Mouse (Mus musculus) left cerebral cortex, adult 11 months (tissue): Measurements from ENCODE around the gene Mfsd6.

ENCODE experiments used
- DNase-seq: peaks from one replicate; pipeline ENCODE4 v3.0.0; 2022; ENCODE audit warnings: low spot score

Mfsd6 gene

DNA sequence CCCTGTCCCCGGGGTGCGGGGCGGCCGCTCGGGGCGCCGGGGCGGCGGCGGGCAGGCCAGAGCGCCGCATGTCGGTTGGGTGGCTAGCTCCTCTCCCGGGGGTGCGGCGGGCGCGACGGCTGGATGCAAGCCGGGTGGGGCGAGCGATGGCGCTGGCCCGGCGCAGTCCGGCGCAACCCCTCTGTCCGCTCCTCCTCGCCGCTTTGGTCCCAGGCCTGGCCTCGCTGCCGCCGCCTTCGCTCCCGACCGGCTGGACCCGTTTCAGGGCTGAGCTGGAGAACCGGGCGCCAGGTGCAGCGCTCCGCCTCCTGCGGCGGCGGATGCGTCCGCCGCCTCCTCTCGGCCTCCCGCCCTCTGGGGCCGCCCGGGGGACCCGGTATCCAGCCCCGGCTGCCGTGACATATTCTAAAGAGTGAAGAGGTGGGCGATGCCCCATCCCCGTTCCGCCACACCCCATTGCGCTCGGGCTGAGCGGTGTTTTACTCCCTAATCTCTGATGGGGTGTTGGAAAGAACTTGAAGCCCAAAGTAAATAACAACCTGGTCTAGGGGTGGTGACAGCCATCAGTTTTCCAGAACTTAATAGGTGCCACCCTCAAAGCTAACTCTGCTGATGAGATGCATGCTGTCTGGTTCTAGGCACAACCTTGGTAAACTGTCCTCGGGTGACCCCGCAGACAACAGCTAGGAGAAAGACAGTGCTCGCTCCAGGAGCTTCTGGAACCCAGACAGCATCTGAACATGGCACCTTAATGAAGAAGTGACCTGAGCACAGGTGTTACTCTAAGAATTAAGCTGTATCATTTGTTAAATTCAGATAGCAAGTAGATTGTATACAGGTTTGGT lies at the start of gene Mfsd6:
Gene Mfsd6 (minus strand): TSS at position 407 of the 845 bp plus-strand sequence.
- peak; percentile 18 for DNase-seq

DNA sequence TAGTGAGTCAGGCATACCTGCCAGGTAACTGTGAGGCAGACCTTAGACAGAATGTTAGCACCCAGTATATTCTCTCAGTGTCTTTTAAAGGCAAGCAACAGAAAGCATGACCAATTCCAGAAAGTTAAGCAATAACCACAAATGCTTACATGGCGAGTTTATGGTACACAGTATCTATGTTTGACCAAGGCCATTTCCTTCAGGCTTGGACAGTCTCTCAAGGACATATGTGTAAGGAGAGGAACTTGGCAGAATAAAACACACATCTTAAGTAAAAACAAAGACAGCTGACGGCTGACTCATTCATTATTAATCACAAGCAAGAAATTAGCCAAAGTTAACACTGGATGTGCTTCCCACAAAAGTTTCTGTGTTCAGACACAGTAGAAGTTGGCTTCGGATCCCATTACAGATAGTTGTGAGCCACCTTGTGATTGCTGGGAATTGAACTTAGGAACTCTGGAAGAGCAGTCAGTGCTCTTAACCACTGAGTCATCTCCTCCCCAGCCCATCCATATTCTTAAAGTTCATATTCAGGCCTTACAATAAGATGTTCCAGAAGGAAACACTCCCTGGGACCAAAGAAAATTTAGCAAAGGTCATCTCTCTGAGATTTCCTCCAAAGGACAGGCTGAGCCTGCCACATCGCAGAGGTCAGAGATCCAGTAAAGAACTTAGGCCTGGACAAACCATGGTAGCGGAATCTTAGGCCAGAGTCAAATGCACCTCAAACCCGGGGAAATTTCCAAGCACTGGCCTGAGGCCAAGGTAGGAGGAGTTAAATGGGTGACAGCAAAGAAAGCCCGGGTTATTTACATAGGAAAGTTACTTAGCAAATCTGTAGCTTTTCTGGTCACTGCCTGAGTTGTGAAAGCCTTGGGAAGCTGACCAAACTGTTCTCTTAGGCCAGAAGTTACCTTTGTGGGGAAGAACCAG lies 38.2 kb upstream of the Mfsd6 start:
- no peak for DNase-seq

GRCm38 (mm10) chr1:52763894-52764809 lies 36.9 kb upstream of the Mfsd6 start:
- DNase-seq, result no peak

GRCm38 (mm10) chr1:52758174-52758573 lies 30.9 kb upstream of the Mfsd6 start:
- no peak for DNase-seq

- DNase-seq, result no peak
Measured at GRCm38 (mm10) chr1:52754331-52754730, 27.1 kb upstream of the Mfsd6 start.

DNA sequence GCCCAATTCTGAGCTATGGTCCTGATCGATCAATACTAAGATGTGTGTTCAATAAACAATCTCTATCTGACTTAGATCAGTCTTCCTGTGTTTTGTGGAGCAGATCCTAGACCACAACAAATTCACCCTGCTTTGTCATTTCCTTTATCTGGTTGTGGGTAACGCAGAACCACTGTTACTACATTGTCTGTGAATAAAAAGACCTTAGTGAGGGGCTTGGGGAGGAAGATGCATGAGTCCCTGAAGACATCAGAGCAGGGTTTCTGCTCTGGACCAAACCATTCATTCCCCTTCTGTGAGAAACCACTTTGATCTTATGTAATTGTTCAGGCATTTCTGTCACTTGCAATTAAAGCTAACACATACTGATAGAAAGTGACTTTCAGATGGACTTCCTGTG lies 26.6 kb upstream of the Mfsd6 start:
- no peak for DNase-seq

DNA sequence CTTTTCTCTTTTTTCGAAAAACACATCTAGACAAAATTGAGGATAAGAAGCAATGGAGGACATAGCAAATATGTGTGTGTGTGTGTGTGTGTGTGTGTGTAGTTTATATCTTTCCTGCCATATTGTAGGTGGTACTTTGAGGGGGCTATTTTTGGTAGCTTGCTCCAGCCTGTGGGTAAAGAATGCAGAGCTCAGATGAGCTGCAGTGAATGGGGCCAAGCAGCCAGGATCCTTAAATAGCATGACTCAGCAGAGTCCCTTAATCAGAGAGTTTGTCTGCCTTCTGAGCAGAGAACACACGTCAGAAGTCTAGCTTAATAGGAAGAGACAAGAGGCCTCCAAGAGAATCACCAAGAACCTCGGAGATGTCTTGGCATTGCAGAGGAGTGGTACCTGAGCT lies 25.4 kb upstream of the Mfsd6 start:
- no peak for DNase-seq

- DNase-seq, result no peak
Measured at GRCm38 (mm10) chr1:52751634-52752033, 24.4 kb upstream of the Mfsd6 start.

GRCm38 (mm10) chr1:52749978-52750377 lies 22.7 kb upstream of the Mfsd6 start:
- DNase-seq, result no peak

- peak; percentile 24 for DNase-seq
Measured at GRCm38 (mm10) chr1:52748260-52748659, 21.0 kb upstream of the Mfsd6 start.

GRCm38 (mm10) chr1:52742567-52742966 lies 15.3 kb upstream of the Mfsd6 start:
- DNase-seq, result no peak

GRCm38 (mm10) chr1:52734208-52734607 lies 6.9 kb upstream of the Mfsd6 start:
- no peak for DNase-seq

DNA sequence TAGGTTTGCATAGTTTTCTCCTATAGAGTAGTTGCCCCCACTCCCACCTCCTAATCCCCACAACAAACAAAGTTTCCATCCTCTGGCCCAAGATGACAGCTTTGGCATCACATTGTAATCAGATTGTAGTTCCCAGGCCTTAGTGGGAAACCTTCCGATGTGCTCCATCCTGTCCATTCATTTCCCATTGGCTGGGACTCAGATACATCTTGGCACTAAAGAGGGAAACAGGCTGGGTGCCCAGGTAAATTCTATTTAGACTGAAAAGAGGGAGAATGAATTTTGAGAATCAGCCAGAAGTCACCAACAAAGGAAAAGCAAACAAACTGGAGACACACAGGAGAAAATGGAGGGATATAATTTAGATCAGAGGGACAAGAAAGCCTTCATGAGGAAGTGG lies 3.0 kb upstream of the Mfsd6 start:
- DNase-seq, result no peak

DNA sequence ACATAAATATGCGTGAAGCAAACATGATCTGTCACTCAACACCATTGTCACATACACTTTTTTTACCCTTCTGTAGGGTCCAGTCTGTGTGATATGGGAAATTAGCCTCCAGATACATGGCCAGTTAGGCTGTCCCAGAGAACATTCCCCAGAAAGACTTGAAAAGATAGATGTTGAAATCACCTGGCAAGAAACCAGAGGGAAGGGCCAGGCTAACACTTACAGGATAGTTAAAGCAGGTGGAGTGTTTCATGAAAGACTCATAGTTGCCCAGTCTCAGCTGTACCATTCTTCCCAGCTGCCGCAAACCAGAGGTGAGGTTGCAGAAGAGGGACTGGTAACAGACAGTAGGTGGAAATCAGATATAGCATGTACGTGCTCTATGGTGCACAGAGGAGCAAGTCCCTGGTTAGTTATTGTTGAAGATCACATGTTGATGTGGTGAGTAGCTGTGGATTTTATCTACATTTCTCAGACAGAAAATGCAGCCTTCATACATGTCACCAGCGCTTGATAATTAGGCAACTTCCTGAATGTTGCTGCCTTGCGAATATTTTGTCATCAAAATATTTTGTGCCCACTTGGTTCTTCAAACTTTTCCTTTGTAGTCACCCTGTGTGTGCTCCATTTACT lies 1.7 kb upstream of the Mfsd6 start:
- no peak for DNase-seq

GRCm38 (mm10) chr1:52726371-52727055 lies 749 bp downstream of the Mfsd6 start:
- DNase-seq, result peak; percentile 32

- peak; percentile 25 for DNase-seq
Measured at GRCm38 (mm10) chr1:52722586-52722985, 4.7 kb downstream of the Mfsd6 start.

DNA sequence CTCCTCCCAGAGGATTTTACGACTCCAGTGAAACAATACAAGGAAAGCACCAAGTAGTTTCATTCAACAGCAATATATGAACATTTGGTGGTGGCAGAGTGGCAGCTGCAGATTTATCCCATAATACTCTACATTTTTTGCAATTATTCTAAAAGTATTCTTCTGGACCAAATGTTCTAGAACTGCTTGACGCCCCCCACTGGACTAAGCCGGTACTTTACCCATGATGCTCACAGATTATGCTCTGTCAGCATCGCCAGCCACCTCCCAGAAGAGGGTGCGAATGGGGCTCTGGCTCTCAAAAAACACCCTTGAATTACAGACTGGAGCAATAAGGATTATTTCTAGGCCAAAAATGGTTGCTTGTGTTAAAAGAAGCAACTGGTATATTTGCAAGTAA lies 8.2 kb downstream of the Mfsd6 start:
- no peak for DNase-seq

GRCm38 (mm10) chr1:52718068-52718748 lies 9.1 kb downstream of the Mfsd6 start:
- DNase-seq, result no peak

- no peak for DNase-seq
Measured at GRCm38 (mm10) chr1:52714451-52714850, 12.8 kb downstream of the Mfsd6 start.

GRCm38 (mm10) chr1:52714021-52714420 lies 13.2 kb downstream of the Mfsd6 start:
- DNase-seq, result no peak
